Mouse (Mus musculus) kidney, adult 2 months (tissue): ENCODE measurements around the gene Sdk1.

Experiments used
- CTCF ChIP-seq: fragments of 200-500 bp; conservative IDR thresholded peaks from 2 replicates; pipeline ENCODE4 v1.5.1; 2011; ENCODE audit warnings: low read depth, mild to moderate bottlenecking, control low read depth, low read length, moderate library complexity, mixed read lengths; ENCODE audit not compliant: insufficient read depth, insufficient read length
- POLR2A ChIP-seq: fragments of 200-500 bp; IDR thresholded peaks from one replicate; pipeline ENCODE4 v1.6.1; 2011; ENCODE audit warnings: low read depth, low read length, control low read depth

DNA sequence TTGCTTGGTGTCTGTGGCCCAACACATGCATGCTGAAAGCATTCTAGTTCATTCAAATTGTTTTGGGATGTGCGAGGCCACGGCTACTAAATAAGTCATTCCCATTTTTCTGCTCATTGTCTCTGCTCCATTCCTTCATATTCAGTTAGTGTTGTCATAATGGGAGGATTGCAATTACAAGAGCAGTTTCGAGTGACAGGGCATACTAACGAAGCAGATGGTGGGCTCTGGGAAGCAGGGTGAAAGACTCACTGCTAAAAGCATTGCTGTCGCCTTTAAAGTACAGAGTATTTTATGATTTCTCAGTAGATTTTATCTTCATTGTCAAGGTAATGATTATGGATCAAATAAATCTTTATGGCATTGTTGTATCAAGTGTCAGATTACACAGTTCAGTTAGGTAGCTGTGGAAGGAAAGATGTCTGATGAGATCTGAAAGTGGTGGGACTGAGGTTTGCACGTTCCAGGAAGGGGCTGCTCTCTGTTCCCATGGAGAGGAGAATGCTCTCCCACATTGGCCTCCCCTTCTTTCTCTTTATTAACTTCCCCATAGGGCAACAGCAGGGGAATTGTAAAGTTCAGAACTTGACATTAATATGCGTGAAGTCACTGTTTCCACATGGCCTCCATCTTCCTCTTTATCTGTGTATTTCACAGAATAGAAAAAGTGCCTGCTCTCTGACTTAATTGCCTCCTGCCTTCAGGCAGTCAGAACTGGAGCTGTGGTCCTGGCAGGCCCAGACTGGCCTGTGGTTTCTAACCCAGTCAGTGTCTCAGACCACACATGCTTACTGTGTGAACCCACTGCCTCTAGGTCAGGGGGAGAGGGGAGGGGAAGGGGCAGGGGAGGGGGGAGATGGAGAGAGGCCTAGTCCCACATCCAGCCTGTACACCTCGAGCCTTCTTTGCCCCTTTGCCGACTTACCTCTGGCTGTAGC is 138.8 kb downstream of the Sdk1 start:
- TF ChIP-seq CTCF (no peak), POLR2A (no peak)
